Mouse (Mus musculus) embryonic facial prominence, embryonic 15.5 days (tissue): ENCODE data around the gene Rhpn2. TPM values are rescaled to one million over a fixed set of nuclear protein-coding genes. Genes with fewer than 3 reads are reported as not detected.

Experiments used
- polyA plus RNA-seq: library from polyadenylated mRNA; unstranded; fragments of >200 nt; fragmentation: Nextera tagmentation; extraction: Ambion mirVana; gene quantifications from 2 replicates; pipeline ENCODE4 v1.2.1, GENCODE M21; 2015

Rhpn2 gene
- polyA plus RNA-seq, 1 experiment from 2014 or later: 5.2 TPM

Other genes starting within 250 kb of the Rhpn2 start
- gene Cebpa, start 214.9 kb upstream of the Rhpn2 start, polyA plus RNA-seq: 16.6 and 18.7 TPM in 2 replicates
- 12.5 and 16.9 TPM in 2 replicates for gene Slc7a10, start 147.8 kb upstream of the Rhpn2 start, polyA plus RNA-seq
- 11.2 and 11.8 TPM in 2 replicates for gene Lrp3, start 118.7 kb upstream of the Rhpn2 start, polyA plus RNA-seq
- gene Gpatch1, start 15.7 kb upstream of the Rhpn2 start, polyA plus RNA-seq: 15.0 and 17.2 TPM in 2 replicates
- 15.6 and 17.1 TPM in 2 replicates for gene Faap24, start 62.7 kb downstream of the Rhpn2 start, polyA plus RNA-seq
- 38.2 and 44.9 TPM in 2 replicates for gene Cep89, start 62.9 kb downstream of the Rhpn2 start, polyA plus RNA-seq
- 0.16 and 0.17 TPM in 2 replicates for gene Slc7a9, start 114.6 kb downstream of the Rhpn2 start, polyA plus RNA-seq
- gene Tdrd12, start 203.6 kb downstream of the Rhpn2 start, polyA plus RNA-seq: 0.39 TPM in 1 of 2 replicates, not detected in the other
- 49.5 and 50.0 TPM in 2 replicates for gene Nudt19, start 222.1 kb downstream of the Rhpn2 start, polyA plus RNA-seq